Mouse (Mus musculus) right cerebral cortex, postnatal 25 days (tissue): ENCODE results near the gene Lztfl1.
"Not testable (repeated sequence)": the region's sequence is repeated elsewhere in the genome, so short reads cannot be mapped to it uniquely, and the experiment has no call there.

Experiments used
- DNase-seq: peaks from one replicate; pipeline ENCODE4 v3.0.0; 2022

The Lztfl1 gene

DNA sequence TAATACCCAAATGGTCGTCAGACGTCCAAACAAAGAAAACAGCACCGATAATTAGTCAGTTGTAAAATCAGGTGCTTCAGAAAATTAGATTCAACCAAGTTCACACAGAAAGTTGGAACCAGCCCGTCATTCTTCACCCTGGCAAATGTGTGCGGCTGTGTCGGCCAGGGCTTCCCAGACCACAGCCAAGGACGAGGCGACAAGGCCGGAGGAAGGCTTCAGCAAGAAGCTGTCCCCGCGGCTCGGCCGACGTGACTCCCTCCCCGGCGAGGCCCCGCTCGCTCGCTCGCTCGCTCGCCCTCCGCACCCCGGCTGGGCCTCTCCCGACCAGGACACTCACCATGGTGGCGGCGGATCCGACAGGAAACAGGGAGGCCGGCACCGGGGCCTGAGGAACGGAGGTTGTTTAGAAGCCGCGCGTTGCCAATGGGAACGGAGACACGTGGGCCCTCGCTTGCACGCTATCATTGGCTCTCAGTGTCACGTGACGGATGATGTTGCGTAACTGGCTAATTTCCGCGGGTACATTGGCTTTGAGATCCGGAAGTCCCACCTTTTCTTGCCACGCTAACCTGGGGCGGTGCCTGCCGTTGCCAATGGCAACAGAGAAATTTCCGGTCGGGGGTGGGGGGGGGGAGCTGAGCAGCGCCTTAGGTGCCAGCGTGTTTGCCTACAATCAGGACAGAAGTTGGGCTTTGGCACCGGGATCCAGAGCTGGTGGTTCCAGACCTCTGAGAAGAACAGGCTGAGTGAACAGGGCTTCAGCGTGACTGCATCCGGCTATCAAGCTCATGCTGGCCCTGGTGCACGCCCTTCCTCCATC lies at the start of gene Lztfl1:
Gene Lztfl1, minus strand, starts transcription at position 512 of the 823 bp plus-strand sequence.
- DNase-seq, result peak; percentile 94

GRCm38 (mm10) chr9:123766996-123767395 lies 49.5 kb upstream of the Lztfl1 start:
- DNase-seq, result no peak

- DNase-seq, result no peak
These were observed 46.3 kb upstream of the Lztfl1 start for GRCm38 (mm10) chr9:123763771-123764170.

GRCm38 (mm10) chr9:123762886-123763285 lies 45.4 kb upstream of the Lztfl1 start:
- no peak for DNase-seq

GRCm38 (mm10) chr9:123760806-123761205 lies 43.3 kb upstream of the Lztfl1 start:
- DNase-seq, result no peak

DNA sequence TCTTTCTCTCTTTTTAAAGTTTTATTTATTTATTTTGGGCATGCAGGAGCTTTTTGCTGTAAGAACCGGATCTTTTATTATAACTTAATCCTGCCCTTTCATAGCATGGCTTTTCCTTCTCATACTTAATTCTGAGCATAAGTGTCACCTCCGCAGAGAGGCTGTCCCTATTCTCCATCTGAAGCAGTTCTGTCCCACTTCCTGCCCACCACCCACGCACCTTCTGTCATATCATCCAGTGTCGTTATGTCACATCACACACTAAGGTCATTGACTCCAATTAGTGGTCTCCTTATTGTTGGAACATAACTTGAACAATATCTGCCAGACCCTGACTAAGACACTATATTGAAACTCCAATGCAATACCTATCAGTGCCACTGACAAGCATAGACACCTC lies 41.1 kb upstream of the Lztfl1 start:
- DNase-seq, result no peak

DNA sequence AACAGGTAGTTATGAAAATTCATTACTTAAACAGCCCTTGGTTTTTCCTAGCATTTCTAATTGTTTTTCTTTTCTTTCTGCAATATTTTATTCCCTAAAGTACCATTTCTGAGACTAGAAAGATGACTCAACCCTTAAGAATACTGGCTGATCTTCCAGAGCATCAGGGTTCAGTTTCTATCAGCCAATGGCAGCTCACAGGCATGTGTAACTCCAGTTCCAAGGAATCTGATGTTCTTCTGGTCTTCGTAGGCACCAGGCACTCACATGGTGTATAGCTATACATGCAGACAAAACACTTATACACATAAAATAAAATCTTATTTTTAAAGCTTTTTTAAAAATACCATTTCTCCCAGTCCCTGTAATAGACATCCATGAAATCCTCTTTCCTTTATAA lies 40.7 kb upstream of the Lztfl1 start:
- no peak for DNase-seq

DNA sequence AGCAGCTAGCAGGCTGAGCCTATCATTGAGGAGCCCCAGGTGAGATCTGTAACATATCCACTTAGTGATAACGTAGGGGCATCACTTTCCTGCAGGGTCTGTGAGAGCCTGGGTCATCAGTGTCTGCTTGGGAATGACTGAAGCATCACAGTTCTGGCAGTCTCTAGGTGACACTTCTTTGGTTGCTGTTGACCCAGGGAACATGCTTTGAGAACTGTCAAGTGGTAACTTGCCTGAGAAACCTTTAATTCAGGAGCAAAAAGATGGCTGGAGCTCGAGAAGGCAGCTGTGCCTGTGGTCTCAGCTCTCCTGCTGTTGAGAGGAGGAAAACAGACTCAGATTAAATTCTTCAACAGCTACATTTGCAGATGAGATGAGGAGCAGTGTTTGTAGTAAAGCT lies 39.8 kb upstream of the Lztfl1 start:
- no peak for DNase-seq

DNA sequence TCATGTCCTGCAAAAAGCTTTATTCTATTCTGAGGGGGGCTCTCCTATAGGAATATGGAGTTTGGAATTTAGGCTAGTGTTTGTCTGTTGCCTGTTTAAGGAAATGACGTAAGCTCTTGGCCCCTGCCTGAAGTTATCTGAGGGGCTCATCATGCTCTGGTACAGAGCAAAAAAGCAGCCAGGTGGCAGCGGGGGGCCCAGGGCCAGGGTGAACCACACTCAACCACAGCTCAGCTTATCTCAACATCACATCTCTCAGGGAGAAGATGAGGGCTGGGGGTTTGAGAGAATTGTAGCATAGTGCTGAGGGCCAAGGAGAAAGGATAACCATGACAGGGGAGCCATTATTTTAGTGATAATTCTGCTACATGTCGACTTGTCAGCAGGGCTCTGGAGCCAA lies 39.3 kb upstream of the Lztfl1 start:
- DNase-seq, result no peak

DNA sequence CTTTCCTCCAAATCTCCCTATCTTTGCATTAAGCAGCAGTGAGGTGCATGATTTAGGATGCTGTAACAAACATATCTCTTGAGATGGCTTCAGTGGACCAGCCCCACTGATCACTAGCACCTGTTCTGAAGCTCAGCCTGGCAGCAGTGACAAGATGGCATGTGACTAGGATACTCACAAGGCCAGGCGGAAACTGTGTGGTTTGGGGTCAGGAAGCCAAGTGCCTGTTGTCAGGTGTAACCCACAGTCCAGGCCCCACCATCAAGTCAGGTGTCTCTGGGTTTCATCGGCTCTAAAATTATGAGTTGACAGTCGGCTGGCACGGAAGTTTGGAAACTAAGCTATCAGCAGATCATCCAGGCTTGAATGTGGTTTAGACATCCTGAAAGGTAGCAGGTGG lies 36.8 kb upstream of the Lztfl1 start:
- DNase-seq, result no peak

DNA sequence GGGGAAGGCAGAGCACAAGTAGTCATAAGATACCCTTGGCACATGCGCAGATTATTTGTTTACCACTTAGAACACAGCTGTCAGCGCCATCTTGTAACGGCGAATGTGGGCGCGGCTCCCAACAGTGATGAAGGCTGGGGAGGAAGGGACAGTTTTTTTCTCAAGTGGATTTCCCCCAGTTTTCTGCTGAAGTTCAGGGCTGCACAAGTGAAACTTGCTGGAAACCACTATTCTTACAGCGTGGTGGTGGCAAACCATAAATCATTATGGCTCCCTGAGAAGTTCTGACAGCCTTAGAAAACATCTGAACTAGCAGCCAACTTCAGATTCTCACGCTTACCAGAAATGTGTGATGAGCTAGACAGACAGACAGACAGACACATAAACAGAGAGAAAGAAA lies 32.2 kb upstream of the Lztfl1 start:
- DNase-seq, result not testable (repeated sequence)

- no peak for DNase-seq
These were observed 23.3 kb upstream of the Lztfl1 start for GRCm38 (mm10) chr9:123740799-123741198.

DNA sequence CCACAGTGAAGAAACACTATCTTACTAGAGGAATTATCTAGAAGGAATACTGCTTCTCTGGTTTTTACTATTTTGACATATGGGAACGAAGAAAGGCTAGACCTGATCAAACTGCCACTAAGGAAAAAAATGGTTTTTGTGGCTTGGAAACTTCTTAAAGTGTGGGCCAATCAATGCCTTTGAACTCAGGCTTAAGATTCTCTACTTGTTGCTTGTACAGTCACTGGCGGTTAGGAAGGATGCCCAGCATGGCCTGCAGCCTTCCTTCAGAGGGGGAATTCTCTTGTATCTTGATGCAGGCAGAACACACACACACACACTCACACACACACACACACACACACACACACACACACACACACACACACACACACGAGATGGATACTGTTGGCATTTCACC lies 16.6 kb upstream of the Lztfl1 start:
- DNase-seq, result no peak

GRCm38 (mm10) chr9:123731271-123731670 lies 13.8 kb upstream of the Lztfl1 start:
- DNase-seq, result no peak

GRCm38 (mm10) chr9:123722737-123723493 lies 5.4 kb upstream of the Lztfl1 start:
- no peak for DNase-seq

DNA sequence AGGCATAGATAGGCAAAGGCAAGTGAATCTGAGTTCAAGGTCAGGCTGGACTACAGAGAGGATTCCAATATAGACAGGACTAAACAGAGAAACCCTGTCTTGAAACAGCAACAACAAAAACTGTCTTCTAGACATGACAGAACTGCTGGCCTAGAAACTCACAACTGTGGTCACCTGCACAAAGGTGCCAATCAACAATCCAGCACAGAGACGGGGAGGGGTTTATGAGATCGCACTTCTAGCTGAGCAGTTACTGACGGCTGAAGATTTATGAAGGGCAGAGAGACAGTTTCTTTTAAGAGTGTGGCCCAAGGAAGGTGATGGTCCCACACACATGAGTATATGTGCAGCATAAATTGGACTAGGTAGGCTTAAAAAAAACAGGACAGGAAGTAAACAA lies 1.2 kb downstream of the Lztfl1 start:
- no peak for DNase-seq

GRCm38 (mm10) chr9:123713111-123713510 lies 4.4 kb downstream of the Lztfl1 start:
- no peak for DNase-seq

DNA sequence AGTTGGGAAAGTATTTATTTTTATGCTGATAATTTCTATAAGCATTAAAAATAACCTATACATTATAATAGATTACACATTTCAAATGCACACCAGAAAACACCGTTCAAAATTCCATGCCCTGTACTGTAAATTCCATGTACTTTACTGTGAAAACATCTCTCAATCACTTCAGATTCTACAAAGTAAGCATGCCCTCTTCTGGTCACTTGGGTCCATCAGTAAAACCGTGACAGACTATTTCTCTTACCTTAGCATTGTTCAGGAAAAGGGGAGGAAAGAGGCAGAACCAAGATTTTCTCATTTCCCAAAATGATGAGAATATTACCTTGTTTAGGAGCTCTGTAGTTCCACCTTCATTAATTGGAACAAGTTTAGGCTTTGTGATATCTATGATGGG lies 8.3 kb downstream of the Lztfl1 start:
- DNase-seq, result no peak

DNA sequence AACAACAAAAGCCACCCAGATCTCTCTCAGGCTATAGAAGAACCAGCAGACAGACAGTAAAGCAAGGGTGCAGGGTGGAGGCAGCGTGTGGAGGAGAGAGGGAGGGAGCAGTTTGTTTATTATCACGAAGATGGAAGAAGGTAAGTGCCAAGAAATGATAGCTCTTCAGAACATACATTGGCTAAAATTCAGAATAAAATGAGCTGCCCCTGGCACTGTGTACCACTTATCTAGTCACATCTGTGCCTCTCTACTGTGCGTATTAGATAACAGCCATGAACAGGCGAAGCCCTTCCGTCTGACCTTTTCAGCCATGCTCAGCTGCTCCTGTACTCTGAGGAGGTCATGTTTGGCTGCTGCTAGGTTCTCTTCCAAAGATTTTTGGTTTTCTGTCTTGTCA lies 15.7 kb downstream of the Lztfl1 start:
- no peak for DNase-seq

GRCm38 (mm10) chr9:123695634-123696302 lies 21.7 kb downstream of the Lztfl1 start:
- DNase-seq, result no peak

DNA sequence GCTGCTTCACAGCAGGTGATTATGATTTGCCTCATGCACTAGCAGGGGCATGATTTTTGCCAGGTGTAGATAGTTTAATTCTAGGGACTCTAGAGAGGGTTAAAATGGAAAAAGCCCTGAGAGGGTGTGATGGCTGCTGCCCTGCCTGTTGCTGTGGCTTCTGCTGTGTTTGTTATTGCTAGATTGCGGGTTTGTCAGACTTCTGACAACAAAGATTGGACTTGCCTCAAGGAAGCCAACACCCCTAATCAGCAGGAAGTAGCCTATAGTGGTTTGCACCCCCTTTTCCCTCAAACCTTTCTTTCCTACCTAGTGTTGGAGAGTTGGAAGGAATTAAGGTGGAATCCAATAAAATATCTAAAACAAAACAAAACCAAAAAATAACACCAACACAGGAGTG lies 29.3 kb downstream of the Lztfl1 start:
- DNase-seq, result no peak

- DNase-seq, result no peak
These were observed 31.3 kb downstream of the Lztfl1 start for GRCm38 (mm10) chr9:123686206-123686605.

DNA sequence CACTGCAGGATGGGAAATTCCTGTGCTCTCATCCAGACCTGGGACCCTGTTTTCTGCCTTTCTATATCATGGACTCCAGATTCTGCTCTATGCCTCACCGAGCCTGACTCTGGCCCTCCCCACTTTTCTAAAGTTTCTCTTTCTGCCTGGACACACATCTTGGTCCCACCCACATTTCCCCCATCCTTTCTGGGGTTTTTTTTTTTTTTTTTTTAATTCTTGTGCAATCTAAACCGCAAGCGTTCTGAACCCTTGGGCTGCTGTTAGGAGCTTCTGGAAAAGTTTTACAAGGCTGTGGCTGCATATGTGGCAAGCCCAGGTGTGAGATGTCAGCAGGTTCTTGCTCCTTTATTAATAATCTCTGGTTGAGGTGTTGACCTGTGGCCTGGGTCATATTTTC lies 33.8 kb downstream of the Lztfl1 start:
- DNase-seq, result no peak

- DNase-seq, result no peak
These were observed 38.3 kb downstream of the Lztfl1 start for GRCm38 (mm10) chr9:123679198-123679597.
